Comparison of ENCODE assay signal across 9 mouse cellular contexts in genomic region chr3:105991653-105992283, GRCm38 (mm10). TPM values are rescaled to one million over a fixed set of nuclear protein-coding genes. Genes with fewer than 3 reads are reported as not detected.
DNase-seq lines count a peak whose midpoint lies in the region; ATAC-seq and TF ChIP-seq lines count a peak whose summit lies in the region.
"Had no signal": no experiment of that assay in that cellular context is flagged by ENCODE, and none has a peak within 500 bp of the region (broad histone marks: within the 10 kb centered on the region; RNA-seq: fewer than 3 reads in every experiment).

No protein-coding gene starts in this region.

- H3K4me2 ChIP-seq in neural tube, embryonic 15.5 days: no peak overlapping the region
- no peak overlapping the region for H3K4me2 ChIP-seq in heart, postnatal 0 days (ENCODE audit: low read depth, low read length)

- CTCF ChIA-PET in Patski (lab: Charles Lee): interaction anchor here (0.7 to 1.3 kb wide), 6 partner anchors 10 to 460 kb away, joined by 3 to 5 read pairs (median 3); no protein-coding TSS in a partner anchor

- H3K27ac ChIP-seq in neural tube, embryonic 15.5 days (replicated peaks): no peak overlapping the region
- no peak overlapping the region for H3K27ac ChIP-seq in heart, postnatal 0 days (ENCODE audit: low read depth)

- 0 out of 2 replicates have a peak, but pooled peaks cover 2% of the 10 kb centered on the region for H3K4me1 ChIP-seq in neural tube, embryonic 15.5 days
- H3K4me1 ChIP-seq in heart, postnatal 0 days (ENCODE audit: control insufficient read depth, insufficient read depth): no peaks in the 10 kb centered on the region

- in situ Hi-C loops in Patski (cut with MboI; ENCODE audit: low pct_unique_long_range_greater_than_20kb): loop anchor here (5.0 to 10.0 kb wide), 2 partner anchors 456 to 883 kb away; no protein-coding TSS in a partner anchor

- DNase-seq in neural tube, embryonic 10.5 days (ENCODE audit: extremely low spot score, low spot score): peak; percentile 27
- no peak for DNase-seq in Patski (ENCODE audit: low read depth, low spot score)
- peak; percentile 45 for DNase-seq in cerebellum, adult 8-10 months
- peak; percentile 29 for DNase-seq in heart, postnatal 0 days (ENCODE audit: low spot score)
- peak; percentile 16 to 57 for DNase-seq in left cerebral cortex, adult 9 months (ENCODE audit: low spot score in 2 of 2)
- peak; percentile 85 for DNase-seq in naive thymus-derived CD4-positive, alpha-beta T cell, adult 2 months (ENCODE audit: low read depth)
- DNase-seq in ovary, postnatal 10 days (ENCODE audit: low spot score): no peak

- peak; percentile 62 for TF ChIP-seq CTCF in Patski (IDR thresholded peaks at IDR 0.05)
- peak; percentile 64 for TF ChIP-seq CTCF in heart, postnatal 0 days (IDR thresholded peaks at IDR 0.05; ENCODE audit: low read depth)

- no peak overlapping the region for H3K9ac ChIP-seq in neural tube, embryonic 15.5 days (replicated peaks)
- H3K9ac ChIP-seq in heart, postnatal 0 days (replicated peaks; ENCODE audit: low read depth, low read length): no peak overlapping the region

- H3K36me3 ChIP-seq in neural tube, embryonic 15.5 days: no peaks in the 10 kb centered on the region
- no peaks in the 10 kb centered on the region for H3K36me3 ChIP-seq in heart, postnatal 0 days (replicated peaks; ENCODE audit: control insufficient read depth, insufficient read depth, low read length)

- no peaks in the 10 kb centered on the region for H3K9me3 ChIP-seq in neural tube, embryonic 15.5 days (replicated peaks)
- H3K9me3 ChIP-seq in heart, postnatal 0 days (replicated peaks; ENCODE audit: control insufficient read depth, low read length): no peaks in the 10 kb centered on the region

- H3K27me3 ChIP-seq in neural tube, embryonic 15.5 days (replicated peaks): no peaks in the 10 kb centered on the region
- H3K27me3 ChIP-seq in Patski: peaks cover 9% of the 10 kb centered on the region
- H3K27me3 ChIP-seq in heart, postnatal 0 days (ENCODE audit: control insufficient read depth, insufficient read depth, low read length): no peaks in the 10 kb centered on the region

- 34% methylated on average over 4 of the region's 4 CpGs for WGBS in neural tube, embryonic 15.5 days
- WGBS in heart, postnatal 0 days: 19% methylated on average over 4 of the region's 4 CpGs

- no peak for TF ChIP-seq EP300 in heart, postnatal 0 days (IDR thresholded peaks at IDR 0.05; ENCODE audit: low read depth)

- no peak for ATAC-seq in neural tube, embryonic 15.5 days (ENCODE audit: low FRiP score)
- peak; percentile 66 for ATAC-seq in Patski
- no peak for ATAC-seq in heart, postnatal 0 days (ENCODE audit: insufficient read depth, low read depth)

- POLR2A ChIA-PET in Patski (lab: Charles Lee): no interaction called here

- H3K4me3 ChIP-seq in neural tube, embryonic 15.5 days (replicated peaks): no peak overlapping the region
- no peak overlapping the region for H3K4me3 ChIP-seq in heart, postnatal 0 days (ENCODE audit: low read depth, low read length)

RNA-seq across cellular contexts. Expression of gene Ovgp1, which starts 18.3 kb away (rescaled TPM):
- polyA plus RNA-seq in neural tube, embryonic 15.5 days (2015; fragmentation: Nextera tagmentation; extraction: Ambion mirVana): 3.6 and 4.3 TPM in 2 replicates
- polyA plus RNA-seq in Patski (2021): 1.9 TPM
- 0.57 and 0.70 TPM in 2 replicates for total RNA-seq in heart, postnatal 0 days (2014; rRNA removed; ENCODE audit: low replicate concordance)
- 0.53 and 0.58 TPM in 2 replicates for polyA plus RNA-seq in heart, postnatal 0 days (2015; fragmentation: Nextera tagmentation; extraction: Ambion mirVana)

RNA-seq across cellular contexts. Expression of gene Pifo, which starts 22.7 kb away (rescaled TPM):
- polyA plus RNA-seq in neural tube, embryonic 15.5 days (2015; fragmentation: Nextera tagmentation; extraction: Ambion mirVana): 3.2 and 3.6 TPM in 2 replicates
- not detected for polyA plus RNA-seq in Patski (2021)
- not detected in 2 replicates for total RNA-seq in heart, postnatal 0 days (2014; rRNA removed; ENCODE audit: low replicate concordance)
- 0.40 TPM in 1 of 2 replicates, not detected in the other for polyA plus RNA-seq in heart, postnatal 0 days (2015; fragmentation: Nextera tagmentation; extraction: Ambion mirVana)
- total RNA-seq: gastrocnemius, postnatal 36 days had no signal

RNA-seq across cellular contexts. Expression of gene Atp5f1, which starts 31.9 kb away (rescaled TPM):
- polyA plus RNA-seq in neural tube, embryonic 15.5 days (2015; fragmentation: Nextera tagmentation; extraction: Ambion mirVana): 581 and 593 TPM in 2 replicates
- 723 TPM for polyA plus RNA-seq in Patski (2021)
- 751 and 784 TPM in 2 replicates for total RNA-seq in heart, postnatal 0 days (2014; rRNA removed; ENCODE audit: low replicate concordance)
- polyA plus RNA-seq in heart, postnatal 0 days (2015; fragmentation: Nextera tagmentation; extraction: Ambion mirVana): 1,577 and 1,647 TPM in 2 replicates

RNA-seq across cellular contexts. Expression of gene Wdr77, which starts 32.6 kb away (rescaled TPM):
- polyA plus RNA-seq in neural tube, embryonic 15.5 days (2015; fragmentation: Nextera tagmentation; extraction: Ambion mirVana): 86.7 and 104 TPM in 2 replicates
- polyA plus RNA-seq in Patski (2021): 92.0 TPM
- 54.8 and 63.0 TPM in 2 replicates for total RNA-seq in heart, postnatal 0 days (2014; rRNA removed; ENCODE audit: low replicate concordance)
- polyA plus RNA-seq in heart, postnatal 0 days (2015; fragmentation: Nextera tagmentation; extraction: Ambion mirVana): 57.5 and 63.1 TPM in 2 replicates

RNA-seq across cellular contexts. Expression of gene Chil5, which starts 40.8 kb away (rescaled TPM):
- not detected in 2 replicates for polyA plus RNA-seq in neural tube, embryonic 15.5 days (2015; fragmentation: Nextera tagmentation; extraction: Ambion mirVana)
- not detected for polyA plus RNA-seq in Patski (2021)
- total RNA-seq in heart, postnatal 0 days (2014; rRNA removed; ENCODE audit: low replicate concordance): not detected in 2 replicates
- 0.15 TPM in 1 of 2 replicates, not detected in the other for polyA plus RNA-seq in heart, postnatal 0 days (2015; fragmentation: Nextera tagmentation; extraction: Ambion mirVana)
- total RNA-seq: gastrocnemius, postnatal 36 days had no signal

Comparison
In these comparisons a context has a peak if more than half of its experiments do, and no peak if none do; other contexts are left out.
1. DNase-seq: peak in neural tube, embryonic 10.5 days (single experiment), cerebellum, adult 8-10 months (single experiment), heart, postnatal 0 days (single experiment), left cerebral cortex, adult 9 months (2 of 2) and naive thymus-derived CD4-positive, alpha-beta T cell, adult 2 months (single experiment); none in Patski (single experiment) and ovary, postnatal 10 days (single experiment).